Mouse (Mus musculus) kidney, postnatal 0 days (tissue): ENCODE results near the gene Afdn. TPM values are rescaled to one million over a fixed set of nuclear protein-coding genes. Genes with fewer than 3 reads are reported as not detected.

Experiments
- ATAC-seq: fragments of 200-750 bp; cut with Nextera tagmentation; replicated peaks from 2 replicates; pipeline ENCODE4 v1.8.0; 2017; ENCODE audit warnings: low read depth, moderate number of reproducible peaks, moderate TSS enrichment, moderate library complexity; ENCODE audit not compliant: low FRiP score
- DNase-seq: peaks from one replicate; pipeline ENCODE4 v3.0.0-alpha.2; 2016; ENCODE audit warnings: low spot score
- H3K27ac ChIP-seq: fragments of 300-500 bp; sonication (generic); 2 replicates; pipeline ENCODE4 v1.5.1; 2014; ENCODE audit warnings: mild to moderate bottlenecking
- H3K27me3 ChIP-seq: fragments of 300-500 bp; sonication (generic); 2 replicates; pipeline ENCODE4 v1.6.1; 2014; ENCODE audit warnings: low read length, mixed read lengths; ENCODE audit not compliant: insufficient read depth
- H3K36me3 ChIP-seq: fragments of 300-500 bp; sonication (generic); 2 replicates; pipeline ENCODE4 v1.6.1; 2014; ENCODE audit warnings: low read length, mixed read lengths; ENCODE audit not compliant: insufficient read depth
- H3K4me1 ChIP-seq: fragments of 300-500 bp; sonication (generic); replicated peaks from 2 replicates; pipeline ENCODE4 v1.6.1; 2014; ENCODE audit warnings: antibody characterized with exemption, low read length, mixed read lengths; ENCODE audit not compliant: insufficient read depth
- H3K4me2 ChIP-seq: fragments of 300-500 bp; sonication (generic); 2 replicates; pipeline ENCODE4 v1.6.1; 2014; ENCODE audit warnings: mild to moderate bottlenecking, low read length, moderate library complexity, mixed read lengths
- H3K4me3 ChIP-seq: fragments of 300-500 bp; sonication (generic); replicated peaks from 2 replicates; pipeline ENCODE4 v1.5.1; 2014; ENCODE audit warnings: low read depth, low read length
- H3K9ac ChIP-seq: fragments of 300-500 bp; sonication (generic); 2 replicates; pipeline ENCODE4 v1.6.1; 2014; ENCODE audit warnings: low read depth, low read length
- H3K9me3 ChIP-seq: fragments of 300-500 bp; sonication (generic); replicated peaks from 2 replicates; pipeline ENCODE4 v1.6.1; 2016; ENCODE audit warnings: low read length, inconsistent platforms, mixed read lengths
- CTCF ChIP-seq: IDR thresholded peaks from 2 replicates; pipeline ENCODE4 v1.5.1; 2016; ENCODE audit warnings: antibody characterized with exemption, low read depth, mild to moderate bottlenecking, moderate library complexity
- WGBS: fragments of 180-500 bp; shearing (Covaris S2); extraction: QIAGEN DNeasy Blood & Tissue Kit; methylation state at CpG from one replicate; pipeline ENCODE4 v1.1.7; 2014; 5-methylcytosine and 5-hydroxymethylcytosine counted together
- polyA plus RNA-seq: library from polyadenylated mRNA; unstranded; fragments of >200 nt; fragmentation: Nextera tagmentation; extraction: Ambion mirVana; gene quantifications from 2 replicates; pipeline ENCODE4 v1.2.1, GENCODE M21; 2015

Gene Afdn
- polyA plus RNA-seq, 1 experiment from 2014 or later, result 102 TPM

DNA sequence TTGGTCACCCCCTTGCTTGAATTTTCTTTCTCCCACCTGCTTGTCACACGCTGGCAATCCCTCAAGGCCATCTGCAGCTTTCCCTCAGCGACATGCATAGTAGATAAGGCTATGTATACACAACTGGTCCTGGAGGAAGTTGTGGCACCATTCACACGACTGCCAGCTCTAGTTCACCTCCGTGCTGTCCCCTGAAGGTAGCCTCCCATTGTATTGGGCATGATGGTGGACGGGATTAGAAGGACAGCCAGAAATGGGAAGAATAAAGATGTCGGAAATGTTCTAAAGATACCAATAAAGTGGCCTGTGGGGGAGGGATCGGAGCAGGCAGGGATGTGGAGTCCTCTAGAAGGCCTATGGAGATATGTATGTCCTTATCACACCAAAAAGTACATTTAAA is 18.7 kb upstream of the Afdn start:
- ATAC-seq, result no peak
- H3K4me2 ChIP-seq, result no peak overlapping the region
- no peak overlapping the region for H3K27ac ChIP-seq
- H3K27me3 ChIP-seq, result no peaks in the 10 kb centered on the region
- no peaks in the 10 kb centered on the region for H3K36me3 ChIP-seq
- H3K9ac ChIP-seq, result no peak overlapping the region
- H3K9me3 ChIP-seq, result no peaks in the 10 kb centered on the region
- WGBS, result 82% methylated on average over 7 of the region's 7 CpGs
- no peak for DNase-seq
- no peak overlapping the region for H3K4me3 ChIP-seq
- no peak for TF ChIP-seq CTCF
- peaks cover 41% of the 10 kb centered on the region for H3K4me1 ChIP-seq

DNA sequence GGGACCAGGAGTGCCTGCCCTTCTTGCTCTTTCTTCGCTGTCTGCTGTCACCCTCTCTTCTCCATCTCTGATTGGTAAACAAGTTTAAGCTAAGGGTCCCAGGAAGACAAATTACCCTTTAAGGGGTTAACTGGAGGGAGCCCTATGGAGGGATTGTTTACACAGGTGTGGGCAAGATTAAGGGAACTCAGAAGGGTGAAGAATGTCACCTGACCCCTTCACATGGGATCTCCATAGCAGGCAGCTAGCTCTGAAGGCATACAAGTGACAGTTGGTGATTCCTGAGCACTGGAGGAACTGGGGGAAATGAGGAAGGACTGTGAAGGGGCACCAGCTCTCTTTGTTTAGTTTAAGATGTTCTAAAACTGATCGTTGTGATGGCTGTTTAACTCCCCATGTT is 18.0 kb upstream of the Afdn start:
- H3K27me3 ChIP-seq, result no peaks in the 10 kb centered on the region
- H3K4me1 ChIP-seq, result peaks cover 41% of the 10 kb centered on the region
- H3K36me3 ChIP-seq, result no peaks in the 10 kb centered on the region
- H3K9me3 ChIP-seq, result no peaks in the 10 kb centered on the region
- H3K9ac ChIP-seq, result no peak overlapping the region
- no peak overlapping the region for H3K27ac ChIP-seq
- WGBS, result 22% methylated on average over 2 of the region's 2 CpGs
- DNase-seq (no peak), ATAC-seq (no peak)
- TF ChIP-seq CTCF, result no peak
- no peak overlapping the region for H3K4me2 ChIP-seq
- H3K4me3 ChIP-seq, result no peak overlapping the region

DNA sequence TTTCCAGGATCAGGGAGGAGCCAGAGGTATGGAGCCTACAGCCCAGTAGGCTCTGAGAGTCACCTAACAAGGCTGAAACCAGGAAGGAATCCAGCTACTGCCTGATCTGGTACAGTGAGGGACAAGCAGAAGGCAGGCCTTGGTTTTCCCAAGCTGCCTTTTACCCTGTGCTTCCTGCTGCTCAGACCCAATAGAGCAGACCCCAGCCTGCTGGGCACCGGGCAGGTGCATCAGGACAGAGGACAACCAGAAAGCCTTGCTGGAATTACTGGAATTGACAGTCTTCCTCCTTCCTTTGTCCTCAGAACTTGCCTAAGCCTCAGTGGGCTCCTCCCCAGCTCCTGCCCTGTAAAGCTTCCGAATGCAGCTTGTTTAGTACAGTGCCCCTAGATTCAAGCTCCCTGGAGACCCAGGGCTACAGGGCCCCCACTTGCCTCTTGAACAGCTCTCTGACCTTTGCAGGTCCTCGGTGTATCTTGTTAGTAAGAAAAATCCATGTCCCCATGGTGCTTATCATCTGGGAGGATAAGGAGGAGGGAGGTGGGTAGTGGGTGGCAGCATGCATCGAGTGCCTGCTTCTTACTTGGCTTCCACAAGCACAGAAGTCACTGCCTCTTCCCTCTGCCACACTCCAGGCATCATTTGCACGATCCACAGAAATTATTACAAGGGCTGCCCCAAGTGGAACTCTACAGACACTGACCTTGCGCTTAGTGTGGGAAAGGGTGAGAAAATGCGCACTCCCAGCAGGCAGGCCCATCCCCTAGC is 17.2 kb upstream of the Afdn start:
- H3K9me3 ChIP-seq, result no peaks in the 10 kb centered on the region
- H3K4me2 ChIP-seq, result no peak overlapping the region
- no peak overlapping the region for H3K4me3 ChIP-seq
- WGBS, result 57% methylated on average over 7 of the region's 7 CpGs
- no peaks in the 10 kb centered on the region for H3K36me3 ChIP-seq
- H3K27ac ChIP-seq, result peak overlapping the region; percentile 90
- no peak for TF ChIP-seq CTCF
- peaks cover 41% of the 10 kb centered on the region for H3K4me1 ChIP-seq
- no peak for DNase-seq
- H3K27me3 ChIP-seq, result no peaks in the 10 kb centered on the region
- no peak for ATAC-seq
- H3K9ac ChIP-seq, result peak overlapping the region; percentile 35; the same call in 1 of the 2 replicates

DNA sequence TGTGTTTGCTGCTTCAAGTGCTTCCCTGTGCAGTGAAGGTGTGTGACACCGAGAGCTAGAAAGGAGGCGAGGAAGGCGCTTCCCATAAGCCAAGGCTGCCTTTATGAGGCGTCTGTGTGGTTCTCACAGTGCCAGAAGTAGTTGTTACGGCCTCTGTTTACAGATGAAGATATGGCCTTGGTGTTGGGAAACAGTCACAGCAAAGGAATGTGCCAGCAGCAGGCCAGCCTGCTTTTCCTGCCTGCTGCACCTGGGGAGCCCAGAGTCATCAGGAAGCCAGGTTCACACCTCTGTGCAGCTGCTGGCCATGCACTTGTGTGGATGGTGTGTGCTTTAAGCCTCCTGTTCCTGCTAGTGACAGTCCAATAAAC is 16.6 kb upstream of the Afdn start:
- Histone ChIP-seq H3K4me2 (no peak overlapping the region), H3K9me3 (no peaks in the 10 kb centered on the region), H3K27ac (peak overlapping the region; percentile 90), H3K4me1 (peaks cover 41% of the 10 kb centered on the region), H3K4me3 (no peak overlapping the region), H3K36me3 (no peaks in the 10 kb centered on the region), H3K9ac (peak overlapping the region; percentile 35; the same call in 1 of the 2 replicates), H3K27me3 (no peaks in the 10 kb centered on the region)
- no peak for DNase-seq
- ATAC-seq, result peak; percentile 72
- WGBS, result 37% methylated on average over 5 of the region's 5 CpGs
- TF ChIP-seq CTCF, result no peak

DNA sequence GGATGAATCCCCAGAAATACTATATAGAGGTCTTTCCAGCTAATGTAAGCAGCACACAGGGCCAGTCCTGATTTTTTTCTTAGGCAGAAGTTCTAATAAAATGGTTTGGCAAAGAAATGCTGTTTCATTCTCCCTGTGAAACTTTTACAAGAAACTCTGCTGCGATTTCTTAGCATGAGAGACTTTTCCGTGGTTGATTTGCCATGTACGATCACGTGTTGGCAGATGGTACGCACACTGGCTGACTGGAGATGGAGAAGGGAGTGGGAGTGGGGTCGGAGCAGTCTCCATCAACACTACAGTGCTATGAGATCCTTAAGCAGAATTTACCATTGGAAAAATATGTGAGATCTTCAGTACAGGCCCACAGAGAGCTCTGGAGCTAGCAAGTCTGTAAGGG is 16.1 kb upstream of the Afdn start:
- H3K36me3 ChIP-seq, result no peaks in the 10 kb centered on the region
- peak overlapping the region; percentile 90 for H3K27ac ChIP-seq
- no peak for TF ChIP-seq CTCF
- peaks cover 41% of the 10 kb centered on the region for H3K4me1 ChIP-seq
- H3K4me3 ChIP-seq, result no peak overlapping the region
- H3K9ac ChIP-seq, result no peak overlapping the region
- no peaks in the 10 kb centered on the region for H3K9me3 ChIP-seq
- no peak overlapping the region for H3K4me2 ChIP-seq
- 28% methylated on average over 6 of the region's 6 CpGs for WGBS
- no peak for DNase-seq
- no peaks in the 10 kb centered on the region for H3K27me3 ChIP-seq
- no peak; the same call in 1 of the 2 replicates for ATAC-seq

DNA sequence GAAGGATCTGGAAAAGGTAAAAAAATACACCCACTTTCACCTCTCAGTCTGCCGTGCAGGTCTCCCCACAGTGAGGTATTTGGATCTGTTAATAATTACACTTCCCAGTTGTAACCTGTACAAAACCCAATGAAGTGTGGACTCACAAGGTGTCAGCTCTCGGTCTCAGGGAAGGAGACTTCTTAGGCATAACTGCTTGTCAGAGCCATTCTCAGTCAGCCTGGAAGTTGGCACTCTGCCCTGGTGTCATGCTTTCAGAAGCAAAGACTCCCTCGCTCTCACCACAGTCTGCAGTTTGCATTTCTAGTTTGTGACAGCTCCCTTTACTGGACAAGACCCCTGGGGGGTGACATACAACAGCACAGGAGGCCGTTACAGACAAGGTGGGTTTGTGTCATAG is 15.5 kb upstream of the Afdn start:
- H3K27ac ChIP-seq, result peak overlapping the region; percentile 90
- H3K9me3 ChIP-seq, result no peaks in the 10 kb centered on the region
- DNase-seq (peak; percentile 76), ATAC-seq (peak; percentile 89)
- H3K9ac ChIP-seq, result 0 out of 2 replicates have a peak overlapping the region, but pooled peaks have one; percentile 31
- no peak overlapping the region for H3K4me3 ChIP-seq
- H3K4me2 ChIP-seq, result peak overlapping the region; percentile 6; the same call in 1 of the 2 replicates
- H3K27me3 ChIP-seq, result no peaks in the 10 kb centered on the region
- 23% methylated on average over 4 of the region's 4 CpGs for whole genome bisulfite sequencing
- TF ChIP-seq CTCF, result no peak
- peaks cover 41% of the 10 kb centered on the region for H3K4me1 ChIP-seq
- no peaks in the 10 kb centered on the region for H3K36me3 ChIP-seq

DNA sequence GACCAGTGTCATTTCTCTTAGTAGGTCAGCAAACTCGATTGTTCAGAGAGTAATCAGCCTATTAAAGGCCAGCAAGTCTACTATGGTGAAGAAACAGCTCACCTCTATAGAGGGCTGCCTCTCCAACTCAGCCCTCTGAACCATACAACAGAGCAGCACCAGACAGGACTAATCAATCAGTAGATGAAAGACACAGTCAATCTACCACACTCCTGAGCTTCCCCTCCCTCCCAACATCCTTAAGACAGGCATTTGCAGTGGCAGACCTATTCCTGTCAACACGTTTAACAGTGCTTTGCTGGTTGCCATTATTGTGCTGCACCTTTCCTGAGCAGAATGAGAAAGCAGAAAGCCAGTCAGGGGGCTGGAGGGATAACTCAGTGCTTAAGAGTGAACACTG is 15.0 kb upstream of the Afdn start:
- peak overlapping the region; percentile 90 for H3K27ac ChIP-seq
- DNase-seq, result no peak
- H3K4me1 ChIP-seq, result peaks cover 41% of the 10 kb centered on the region

More for the DNA sequence above, 15.0 kb upstream of the Afdn start:
- ATAC-seq, result peak; percentile 79
- peak overlapping the region; percentile 31; the same call in 1 of the 2 replicates for H3K9ac ChIP-seq
- H3K4me3 ChIP-seq, result no peak overlapping the region
- H3K4me2 ChIP-seq, result peak overlapping the region; percentile 1; the same call in 1 of the 2 replicates
- no peaks in the 10 kb centered on the region for H3K27me3 ChIP-seq
- WGBS, result 42% methylated on average over 2 of the region's 2 CpGs
- TF ChIP-seq CTCF, result no peak
- no peaks in the 10 kb centered on the region for H3K9me3 ChIP-seq
- no peaks in the 10 kb centered on the region for H3K36me3 ChIP-seq
